Mouse (Mus musculus): ENCODE results near the gene Srsf6. TPM values are rescaled to one million over a fixed set of nuclear protein-coding genes. Genes with fewer than 3 reads are reported as not detected.
"Not testable (repeated sequence)": the region's sequence is repeated elsewhere in the genome, so short reads cannot be mapped to it uniquely, and the experiment has no call there.

Srsf6 gene
- 167 and 187 TPM in 2 replicates for polyA plus RNA-seq (2015; fragmentation: Nextera tagmentation; extraction: Ambion mirVana)

DNA sequence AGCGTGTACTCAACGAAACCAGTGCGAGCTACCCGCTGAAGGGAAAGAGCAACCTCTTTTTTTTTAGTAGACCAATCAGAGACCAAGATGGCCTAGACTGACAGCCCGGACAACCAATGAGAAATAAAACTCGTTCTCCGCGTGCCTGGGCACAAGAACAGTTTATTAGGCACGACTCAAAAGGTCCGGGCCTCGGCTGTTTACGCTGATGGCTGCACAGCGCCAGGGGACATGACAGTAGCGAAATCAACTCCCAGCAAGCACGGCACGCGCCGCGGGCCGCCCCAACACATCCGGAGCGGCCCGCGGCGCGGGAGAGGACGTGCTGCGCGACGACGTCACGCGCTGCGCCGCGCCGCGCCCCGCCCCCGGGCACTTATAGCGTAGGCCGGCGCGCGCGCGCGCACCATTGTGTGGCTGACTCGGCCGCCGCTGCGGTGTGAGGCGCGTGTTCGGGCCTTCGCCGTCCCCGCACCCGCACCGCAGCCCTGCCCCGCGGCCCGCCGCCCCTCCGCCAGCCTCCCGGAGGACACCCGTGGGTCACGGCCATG is at the start of gene Srsf6:
Srsf6 (plus strand) TSS at position 406 of the 551 bp plus-strand sequence.
- Histone ChIP-seq H3K27ac (replicated peaks) (peak within 1 kb of the TSS; percentile 99), H3K27me3 (peaks cover 21% of the 10 kb centered on the region; the same call in 1 of the 2 replicates), H3K4me3 (peak within 1 kb of the TSS; percentile 85), H3K9me3 (no peaks in the 10 kb centered on the region), H3K4me1 (replicated peaks) (peaks cover 25% of the 10 kb centered on the region), H3K9ac (peak within 1 kb of the TSS; percentile 100), H3K36me3 (peaks cover 34% of the 10 kb centered on the region), H3K4me2 (peak within 1 kb of the TSS; percentile 81)
- peak; percentile 94 for ATAC-seq (ENCODE audit: low read depth)
- under 1% methylated on average over 65 of the region's 68 CpGs for WGBS

GRCm38 (mm10) chr2:162884101-162884500 is 47.2 kb upstream of the Srsf6 start:
- no peak overlapping the region for H3K27ac ChIP-seq (replicated peaks)
- H3K4me1 ChIP-seq (replicated peaks), result no peaks in the 10 kb centered on the region
- WGBS, result 58% methylated on average over 2 of the region's 2 CpGs
- no peak for ATAC-seq (ENCODE audit: low read depth)
- no peak overlapping the region for H3K4me3 ChIP-seq
- H3K4me2 ChIP-seq, result no peak overlapping the region
- no peak overlapping the region for H3K9ac ChIP-seq
- H3K36me3 ChIP-seq, result no peaks in the 10 kb centered on the region
- H3K9me3 ChIP-seq, result no peaks in the 10 kb centered on the region
- H3K27me3 ChIP-seq, result no peaks in the 10 kb centered on the region

- H3K4me1 ChIP-seq (replicated peaks), result no peaks in the 10 kb centered on the region
- H3K27me3 ChIP-seq, result no peaks in the 10 kb centered on the region
- no peak overlapping the region for H3K9ac ChIP-seq
- H3K4me2 ChIP-seq, result no peak overlapping the region
- no peak overlapping the region for H3K4me3 ChIP-seq
- ATAC-seq (ENCODE audit: low read depth), result no peak
- no peaks in the 10 kb centered on the region for H3K36me3 ChIP-seq
- no peak overlapping the region for H3K27ac ChIP-seq (replicated peaks)
- H3K9me3 ChIP-seq, result no peaks in the 10 kb centered on the region
- 77% methylated on average over 5 of the region's 5 CpGs for WGBS
Observed at GRCm38 (mm10) chr2:162887121-162887520, 44.2 kb upstream of the Srsf6 start.

DNA sequence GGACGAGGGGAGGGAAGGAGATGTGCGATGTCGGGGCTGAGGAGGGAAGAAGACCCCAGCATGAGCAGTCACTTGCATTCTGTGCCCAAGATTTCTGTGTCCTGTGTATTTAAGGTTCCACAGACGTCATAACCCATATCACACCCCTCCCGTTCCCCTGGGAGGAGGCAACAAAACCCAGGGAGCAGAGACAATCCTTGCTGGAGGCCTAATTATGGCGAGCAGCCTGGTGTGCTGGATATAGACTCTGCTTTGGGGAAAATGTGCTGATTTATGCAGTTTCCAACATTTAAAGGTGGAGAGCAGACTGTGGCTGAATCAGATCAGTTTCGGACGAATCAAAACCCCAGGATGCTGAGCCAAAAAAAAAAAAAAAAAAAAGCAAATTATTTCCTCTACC is 42.7 kb upstream of the Srsf6 start:
- WGBS, result 82% methylated on average over 8 of the region's 8 CpGs
- Histone ChIP-seq H3K4me2 (no peak overlapping the region), H3K4me1 (replicated peaks) (no peaks in the 10 kb centered on the region), H3K36me3 (no peaks in the 10 kb centered on the region), H3K9me3 (no peaks in the 10 kb centered on the region), H3K27me3 (no peaks in the 10 kb centered on the region), H3K9ac (no peak overlapping the region), H3K27ac (replicated peaks) (no peak overlapping the region), H3K4me3 (no peak overlapping the region)
- ATAC-seq (ENCODE audit: low read depth), result no peak

DNA sequence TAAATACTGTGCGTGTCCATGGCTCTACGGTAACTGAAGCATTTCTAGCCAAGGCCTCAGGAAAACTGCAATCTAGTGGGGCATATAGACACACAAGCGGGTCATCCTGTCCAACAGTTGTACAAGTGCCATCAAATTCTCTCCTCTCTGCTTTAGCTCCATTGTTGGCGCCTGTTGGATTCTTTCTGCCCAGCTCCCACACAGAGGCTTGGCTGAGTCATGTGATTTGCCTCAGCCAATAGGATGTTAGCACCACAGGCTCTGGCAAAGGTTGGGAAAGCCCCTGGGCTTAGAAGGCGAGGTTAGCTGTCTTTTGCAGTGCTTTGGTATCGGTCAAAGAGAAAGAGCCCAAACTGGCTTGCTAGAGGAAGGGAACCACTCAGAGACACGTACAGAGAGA is 42.1 kb upstream of the Srsf6 start:
- H3K27ac ChIP-seq (replicated peaks), result no peak overlapping the region
- no peaks in the 10 kb centered on the region for H3K27me3 ChIP-seq
- no peaks in the 10 kb centered on the region for H3K9me3 ChIP-seq
- ATAC-seq (ENCODE audit: low read depth), result no peak
- no peak overlapping the region for H3K4me2 ChIP-seq
- no peak overlapping the region for H3K4me3 ChIP-seq
- no peak overlapping the region for H3K9ac ChIP-seq
- H3K36me3 ChIP-seq, result no peaks in the 10 kb centered on the region
- WGBS, result 70% methylated on average over 7 of the region's 7 CpGs
- no peaks in the 10 kb centered on the region for H3K4me1 ChIP-seq (replicated peaks)

DNA sequence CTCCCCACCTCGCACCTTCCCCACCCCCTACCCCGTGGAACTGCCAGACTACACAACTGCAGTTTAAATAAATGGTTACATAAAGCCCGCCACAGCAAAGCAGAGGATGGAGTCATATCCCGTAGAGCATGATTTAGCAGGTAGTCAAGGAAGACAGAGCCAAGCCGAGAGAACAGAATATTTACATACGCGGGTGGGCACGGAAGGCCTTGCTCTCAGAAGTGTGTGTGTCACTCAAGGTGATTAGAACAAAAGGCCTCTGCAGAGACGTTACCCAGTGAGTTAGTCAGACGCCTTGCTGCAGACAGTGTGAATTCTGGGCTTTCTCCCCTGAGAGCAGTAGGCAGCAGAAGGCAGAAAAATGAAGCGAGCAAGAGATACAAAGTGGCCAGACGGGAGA is 41.6 kb upstream of the Srsf6 start:
- no peak overlapping the region for H3K4me2 ChIP-seq
- H3K9me3 ChIP-seq, result no peaks in the 10 kb centered on the region
- no peaks in the 10 kb centered on the region for H3K36me3 ChIP-seq
- no peak overlapping the region for H3K27ac ChIP-seq (replicated peaks)
- no peaks in the 10 kb centered on the region for H3K4me1 ChIP-seq (replicated peaks)
- H3K27me3 ChIP-seq, result no peaks in the 10 kb centered on the region
- H3K4me3 ChIP-seq, result no peak overlapping the region
- WGBS, result 78% methylated on average over 12 of the region's 12 CpGs
- no peak for ATAC-seq (ENCODE audit: low read depth)
- no peak overlapping the region for H3K9ac ChIP-seq

- not testable (repeated sequence) for H3K27ac ChIP-seq (replicated peaks); H3K4me1 ChIP-seq (replicated peaks); H3K27me3 ChIP-seq; H3K36me3 ChIP-seq; H3K9ac ChIP-seq; ATAC-seq (ENCODE audit: low read depth); H3K9me3 ChIP-seq; H3K4me3 ChIP-seq; H3K4me2 ChIP-seq
- WGBS, result 90% methylated on average over 3 of the region's 3 CpGs
Observed at GRCm38 (mm10) chr2:162892979-162893378, 38.3 kb upstream of the Srsf6 start.

- not testable (repeated sequence) for H3K4me2 ChIP-seq; ATAC-seq (ENCODE audit: low read depth); H3K9ac ChIP-seq; H3K4me3 ChIP-seq; H3K4me1 ChIP-seq (replicated peaks); H3K27ac ChIP-seq (replicated peaks); H3K9me3 ChIP-seq; H3K27me3 ChIP-seq; H3K36me3 ChIP-seq
- 90% methylated on average over 20 of the region's 20 CpGs for WGBS
Observed at GRCm38 (mm10) chr2:162899256-162899655, 32.1 kb upstream of the Srsf6 start.

- peaks cover 10% of the 10 kb centered on the region for H3K4me1 ChIP-seq (replicated peaks)
- ATAC-seq (ENCODE audit: low read depth), result no peak
- H3K27ac ChIP-seq (replicated peaks), result 0 out of 2 replicates have a peak overlapping the region, but pooled peaks have one; percentile 18
- H3K27me3 ChIP-seq, result no peaks in the 10 kb centered on the region
- no peaks in the 10 kb centered on the region for H3K36me3 ChIP-seq
- no peaks in the 10 kb centered on the region for H3K9me3 ChIP-seq
- 68% methylated on average over 12 of the region's 12 CpGs for WGBS
- no peak overlapping the region for H3K4me3 ChIP-seq
- no peak overlapping the region for H3K9ac ChIP-seq
- no peak overlapping the region for H3K4me2 ChIP-seq
Observed at GRCm38 (mm10) chr2:162899880-162900589, 31.3 kb upstream of the Srsf6 start.

GRCm38 (mm10) chr2:162900590-162900916 is 30.8 kb upstream of the Srsf6 start:
- Histone ChIP-seq H3K4me1 (replicated peaks) (peaks cover 10% of the 10 kb centered on the region), H3K4me2 (no peak overlapping the region), H3K4me3 (no peak overlapping the region), H3K27ac (replicated peaks) (0 out of 2 replicates have a peak overlapping the region, but pooled peaks have one; percentile 18), H3K27me3 (no peaks in the 10 kb centered on the region), H3K9me3 (no peaks in the 10 kb centered on the region), H3K36me3 (no peaks in the 10 kb centered on the region), H3K9ac (no peak overlapping the region)
- WGBS, result 3% methylated on average over 2 of the region's 2 CpGs
- peak; percentile 23; the same call in 1 of the 2 replicates for ATAC-seq (ENCODE audit: low read depth)

GRCm38 (mm10) chr2:162905902-162906301 is 25.4 kb upstream of the Srsf6 start:
- WGBS, result 80% methylated on average over 4 of the region's 4 CpGs
- no peaks in the 10 kb centered on the region for H3K36me3 ChIP-seq
- no peak overlapping the region for H3K4me2 ChIP-seq
- H3K4me1 ChIP-seq (replicated peaks), result peaks cover 7% of the 10 kb centered on the region; the same call in 1 of the 2 replicates
- H3K4me3 ChIP-seq, result no peak overlapping the region
- no peak for ATAC-seq (ENCODE audit: low read depth)
- H3K9ac ChIP-seq, result no peak overlapping the region
- H3K27me3 ChIP-seq, result no peaks in the 10 kb centered on the region
- H3K9me3 ChIP-seq, result no peaks in the 10 kb centered on the region
- no peak overlapping the region for H3K27ac ChIP-seq (replicated peaks)

DNA sequence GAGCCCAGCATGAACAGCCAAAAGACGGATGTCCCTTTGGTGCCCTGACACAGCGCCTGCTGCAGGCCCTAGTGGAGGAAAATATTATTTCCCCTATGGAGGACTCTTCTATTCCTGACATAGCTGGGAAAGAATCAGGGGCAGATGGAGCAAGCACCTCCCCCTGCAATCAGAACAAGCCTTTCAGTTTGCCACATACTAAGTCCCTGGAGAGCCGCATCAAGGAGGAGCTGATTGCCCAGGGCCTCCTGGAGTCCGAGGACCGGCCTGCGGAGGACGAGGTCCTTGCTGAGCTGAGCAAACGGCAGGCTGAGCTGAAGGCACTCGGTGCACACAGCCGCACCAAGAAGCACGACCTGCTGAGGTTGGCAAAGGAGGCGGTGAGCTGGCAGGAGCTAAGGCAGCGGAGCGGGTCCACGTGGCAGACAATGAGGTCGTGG is 23.3 kb upstream of the Srsf6 start:
- 45% methylated on average over 16 of the region's 16 CpGs for WGBS
- H3K9me3 ChIP-seq, result no peaks in the 10 kb centered on the region
- 0 out of 2 replicates have a peak overlapping the region, but pooled peaks have one; percentile 6 for H3K9ac ChIP-seq
- peak overlapping the region; percentile 25; the same call in 1 of the 2 replicates for H3K4me2 ChIP-seq
- no peaks in the 10 kb centered on the region for H3K36me3 ChIP-seq
- H3K4me1 ChIP-seq (replicated peaks), result peaks cover 17% of the 10 kb centered on the region
- no peak overlapping the region for H3K27ac ChIP-seq (replicated peaks)
- no peaks in the 10 kb centered on the region for H3K27me3 ChIP-seq
- H3K4me3 ChIP-seq, result no peak overlapping the region
- ATAC-seq (ENCODE audit: low read depth), result no peak

Measured in neural tube, embryonic 13.5 days (tissue).